Mouse (Mus musculus) heart, embryonic 10.5 days (tissue): ENCODE measurements around the gene Rsl1. TPM values are rescaled to one million over a fixed set of nuclear protein-coding genes. Genes with fewer than 3 reads are reported as not detected.
"Not testable (repeated sequence)": the region's sequence is repeated elsewhere in the genome, so short reads cannot be mapped to it uniquely, and the experiment has no call there.

Experiments used
- DNase-seq: peaks from one replicate; pipeline ENCODE4 v3.0.0-alpha.2; 2017; ENCODE audit warnings: low spot score
- H3K27ac ChIP-seq: fragments of 300-500 bp; sonication (generic); 2 replicates; pipeline ENCODE4 v1.5.1; 2016; ENCODE audit warnings: mild to moderate bottlenecking
- H3K27me3 ChIP-seq: fragments of 300-500 bp; sonication (generic); 2 replicates; pipeline ENCODE4 v1.6.1; 2016; ENCODE audit warnings: mild to moderate bottlenecking; ENCODE audit not compliant: poor library complexity, insufficient read depth, severe bottlenecking
- H3K36me3 ChIP-seq: fragments of 300-500 bp; sonication (generic); 2 replicates; pipeline ENCODE4 v1.6.1; 2016; ENCODE audit warnings: mild to moderate bottlenecking, moderate library complexity
- H3K4me1 ChIP-seq: fragments of 300-500 bp; sonication (generic); 2 replicates; pipeline ENCODE4 v1.6.1; 2016; ENCODE audit warnings: mild to moderate bottlenecking
- H3K4me3 ChIP-seq: fragments of 300-500 bp; sonication (generic); 2 replicates; pipeline ENCODE4 v1.5.1; 2016; ENCODE audit warnings: mild to moderate bottlenecking, moderate library complexity
- H3K9me3 ChIP-seq: fragments of 300-500 bp; sonication (generic); 2 replicates; pipeline ENCODE4 v1.6.1; 2016; ENCODE audit warnings: mild to moderate bottlenecking, moderate library complexity
- WGBS: fragments of 180-500 bp; shearing (Covaris S2); methylation state at CpG from one replicate; pipeline ENCODE4 v1.1.7; 2016; 5-methylcytosine and 5-hydroxymethylcytosine counted together
- polyA plus RNA-seq: library from polyadenylated mRNA; unstranded; fragments of >200 nt; fragmentation: Nextera tagmentation; extraction: Ambion mirVana; gene quantifications from 2 replicates; pipeline ENCODE4 v1.2.1, GENCODE M21; 2016

Rsl1 gene
- 4.6 and 5.4 TPM in 2 replicates for polyA plus RNA-seq

GRCm38 (mm10) chr13:67172991-67173722 lies at the start of gene Rsl1:
Rsl1 (plus strand) TSS chr13:67173182.
- peak; percentile 88 for DNase-seq
- Histone ChIP-seq H3K4me3 (peak within 1 kb of the TSS; percentile 72), H3K27ac (peak within 1 kb of the TSS; percentile 83)
- not testable (repeated sequence) for H3K9me3 ChIP-seq, H3K4me1 ChIP-seq, H3K36me3 ChIP-seq, H3K27me3 ChIP-seq
- under 1% methylated on average over 17 of the region's 17 CpGs for WGBS

- no peak for DNase-seq
- Histone ChIP-seq H3K4me1 (no peaks in the 10 kb centered on the region), H3K27me3 (no peaks in the 10 kb centered on the region), H3K9me3 (no peaks in the 10 kb centered on the region), H3K27ac (no peak overlapping the region), H3K36me3 (no peaks in the 10 kb centered on the region), H3K4me3 (no peak overlapping the region)
- 78% methylated on average over 1 of the region's 1 CpGs for WGBS
Measured at GRCm38 (mm10) chr13:67124460-67124859, 48.5 kb upstream of the Rsl1 start.

- not testable (repeated sequence) for H3K9me3 ChIP-seq, H3K4me1 ChIP-seq, H3K27me3 ChIP-seq, DNase-seq, H3K36me3 ChIP-seq, H3K4me3 ChIP-seq, H3K27ac ChIP-seq
- WGBS, result 74% methylated on average over 10 of the region's 10 CpGs
Measured at GRCm38 (mm10) chr13:67127507-67127906, 45.5 kb upstream of the Rsl1 start.

GRCm38 (mm10) chr13:67128038-67128721 lies 44.8 kb upstream of the Rsl1 start:
- Histone ChIP-seq H3K9me3 (no peaks in the 10 kb centered on the region), H3K36me3 (no peaks in the 10 kb centered on the region), H3K4me3 (peak overlapping the region; percentile 71), H3K4me1 (no peaks in the 10 kb centered on the region), H3K27ac (peak overlapping the region; percentile 85), H3K27me3 (no peaks in the 10 kb centered on the region)
- peak; percentile 93 for DNase-seq
- WGBS, result 1% methylated on average over 18 of the region's 18 CpGs

GRCm38 (mm10) chr13:67166122-67166521 lies 6.9 kb upstream of the Rsl1 start:
- DNase-seq, H3K36me3 ChIP-seq, H3K4me3 ChIP-seq, H3K9me3 ChIP-seq, H3K4me1 ChIP-seq, H3K27me3 ChIP-seq, H3K27ac ChIP-seq: not testable (repeated sequence)
- 50% methylated on average over 4 of the region's 4 CpGs for WGBS

GRCm38 (mm10) chr13:67173723-67174055 lies 707 bp downstream of the Rsl1 start:
- H3K27ac ChIP-seq, result no peak overlapping the region
- no peak for DNase-seq
- peak overlapping the region; percentile 72 for H3K4me3 ChIP-seq
- WGBS, result 31% methylated on average over 5 of the region's 5 CpGs
- H3K36me3 ChIP-seq, result peaks cover 9% of the 10 kb centered on the region; the same call in 1 of the 2 replicates
- no peaks in the 10 kb centered on the region for H3K27me3 ChIP-seq
- H3K9me3 ChIP-seq, result no peaks in the 10 kb centered on the region
- H3K4me1 ChIP-seq, result no peaks in the 10 kb centered on the region

GRCm38 (mm10) chr13:67194340-67194894 lies 21.4 kb downstream of the Rsl1 start, which contains the start of gene Zfp455:
Zfp455 (plus strand) TSS chr13:67194506.
- Histone ChIP-seq H3K27me3 (no peaks in the 10 kb centered on the region), H3K4me1 (no peaks in the 10 kb centered on the region), H3K4me3 (peak within 1 kb of the TSS; percentile 80), H3K36me3 (no peaks in the 10 kb centered on the region), H3K9me3 (no peaks in the 10 kb centered on the region), H3K27ac (peak within 1 kb of the TSS; percentile 88)
- DNase-seq, result peak; percentile 84
- 3% methylated on average over 13 of the region's 13 CpGs for WGBS

- Histone ChIP-seq H3K27me3 (no peaks in the 10 kb centered on the region), H3K36me3 (0 out of 2 replicates have a peak, but pooled peaks cover 3% of the 10 kb centered on the region), H3K4me1 (no peaks in the 10 kb centered on the region), H3K27ac (no peak overlapping the region), H3K9me3 (no peaks in the 10 kb centered on the region), H3K4me3 (no peak overlapping the region)
- DNase-seq, result no peak
- 67% methylated on average over 3 of the region's 3 CpGs for WGBS
Measured at GRCm38 (mm10) chr13:67201656-67202055, 28.7 kb downstream of the Rsl1 start.

GRCm38 (mm10) chr13:67214015-67214607 lies 41.1 kb downstream of the Rsl1 start:
- Histone ChIP-seq H3K27me3 (no peaks in the 10 kb centered on the region), H3K4me3 (no peak overlapping the region), H3K36me3 (no peaks in the 10 kb centered on the region), H3K4me1 (no peaks in the 10 kb centered on the region), H3K9me3 (no peaks in the 10 kb centered on the region), H3K27ac (no peak overlapping the region)
- WGBS, result 55% methylated on average over 4 of the region's 4 CpGs
- DNase-seq, result no peak

Other genes starting within 250 kb of the Rsl1 start
- gene Zfp712, start 112.0 kb upstream of the Rsl1 start, polyA plus RNA-seq, result 2.1 and 2.2 TPM in 2 replicates
- 3.4 and 3.8 TPM in 2 replicates for gene Zfp708, start 75.2 kb upstream of the Rsl1 start, polyA plus RNA-seq
- gene Gm28557, start 64.6 kb upstream of the Rsl1 start, polyA plus RNA-seq, result 2.0 and 3.0 TPM in 2 replicates
- 0.23 and 0.49 TPM in 2 replicates for gene Rslcan18, start 56.9 kb upstream of the Rsl1 start, polyA plus RNA-seq
- gene Zfp759, start 51.5 kb upstream of the Rsl1 start, polyA plus RNA-seq, result 1.0 and 1.5 TPM in 2 replicates
- 0.99 and 1.3 TPM in 2 replicates for gene Zfp455, start 21.3 kb downstream of the Rsl1 start, polyA plus RNA-seq
- 1.4 and 1.6 TPM in 2 replicates for gene Zfp458, start 105.3 kb downstream of the Rsl1 start, polyA plus RNA-seq
- gene Zfp457, start 133.3 kb downstream of the Rsl1 start, polyA plus RNA-seq, result 0.40 and 0.86 TPM in 2 replicates
- 1.5 and 2.6 TPM in 2 replicates for gene Zfp595, start 159.4 kb downstream of the Rsl1 start, polyA plus RNA-seq
- gene Gm28044, start 187.4 kb downstream of the Rsl1 start, polyA plus RNA-seq, result not detected in 2 replicates
- 0.59 and 0.84 TPM in 2 replicates for gene Zfp953, start 187.4 kb downstream of the Rsl1 start, polyA plus RNA-seq
- gene Gm28041, start 202.6 kb downstream of the Rsl1 start, polyA plus RNA-seq, result 0.25 and 0.57 TPM in 2 replicates
- 1.2 and 1.4 TPM in 2 replicates for gene Zfp456, start 202.6 kb downstream of the Rsl1 start, polyA plus RNA-seq
- gene Zfp429, start 226.6 kb downstream of the Rsl1 start, polyA plus RNA-seq, result 3.4 and 4.0 TPM in 2 replicates
- gene Zfp459, start 248.2 kb downstream of the Rsl1 start, polyA plus RNA-seq, result 0.69 and 1.2 TPM in 2 replicates